8 mouse cellular contexts compared by ENCODE assay signal in the genomic region with DNA sequence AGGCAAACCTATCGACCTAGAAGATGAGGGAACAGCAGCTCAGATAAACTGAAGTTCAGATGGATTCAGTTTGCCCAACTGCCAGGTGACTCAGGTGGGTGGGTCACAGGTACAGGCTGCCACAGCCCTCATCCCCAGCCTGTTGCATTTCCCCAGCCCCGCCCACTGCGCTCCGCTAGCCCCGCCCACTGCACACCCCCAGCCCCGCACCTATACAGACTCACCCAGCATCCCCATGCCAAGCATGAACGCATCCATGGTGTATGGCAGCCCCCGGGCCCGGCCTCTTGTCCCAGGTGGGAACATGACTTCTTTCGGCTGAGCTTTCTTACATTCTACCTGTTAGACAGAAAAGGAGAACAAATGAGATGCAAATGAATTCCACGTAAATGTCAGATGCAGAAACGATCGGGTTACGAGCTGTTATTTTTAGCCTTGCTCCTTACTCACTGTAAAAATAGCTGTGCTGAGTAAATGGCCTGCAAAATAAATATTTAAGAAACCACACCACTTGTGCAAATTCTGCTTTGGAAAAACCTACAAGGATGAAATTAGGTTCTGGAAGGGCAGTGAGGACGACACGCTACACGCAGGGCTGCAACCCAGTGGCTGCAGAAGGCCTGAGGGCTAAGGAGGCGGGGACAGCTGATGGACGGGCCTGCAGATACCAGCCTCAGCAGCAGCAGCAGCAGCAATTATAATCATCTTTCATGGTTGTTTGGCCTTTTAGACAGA.
A peak's percentile ranks its signal among the peaks of the same experiment; 100 is the strongest.
DNase-seq lines count a peak whose midpoint lies in the region; ATAC-seq and TF ChIP-seq lines count a peak whose summit lies in the region.
"Had no signal": no experiment of that assay in that cellular context is flagged by ENCODE, and none has a peak within 500 bp of the region (broad histone marks: within the 10 kb centered on the region; RNA-seq: fewer than 3 reads in every experiment).

No protein-coding gene starts in this region.

- no peak for DNase-seq in kidney, adult 8-10 months
- peak; percentile 60 for DNase-seq in embryonic facial prominence, embryonic 14.5 days (ENCODE audit: low spot score)
- DNase-seq in cerebellum, postnatal 36 days: no peak
- no peak for DNase-seq in cerebellum, adult 9-10 months
- DNase-seq: cerebellum, adult 8-10 months had no signal

- WGBS in kidney, embryonic 15.5 days: 65% methylated on average over 19 of the region's 19 CpGs
- WGBS in embryonic facial prominence, embryonic 14.5 days: 54% methylated on average over 19 of the region's 19 CpGs
- WGBS in hindbrain, embryonic 15.5 days: 55% methylated on average over 19 of the region's 19 CpGs
- WGBS in olfactory bulb, adult 2 months: 61% methylated on average over 19 of the region's 19 CpGs

- peak overlapping the region; percentile 46 for H3K27ac ChIP-seq in kidney, embryonic 15.5 days
- H3K27ac ChIP-seq in embryonic facial prominence, embryonic 14.5 days (replicated peaks; ENCODE audit: low read depth, low read length): no peak overlapping the region; the same call in none of the 2 replicates
- peak overlapping the region; percentile 74 for H3K27ac ChIP-seq in hindbrain, embryonic 15.5 days (replicated peaks)
- peak overlapping the region; percentile 16; the same call in 1 of the 2 replicates for H3K27ac ChIP-seq in olfactory bulb, adult 2 months (ENCODE audit: insufficient read depth, low read depth, low read length)

- H3K27me3 ChIP-seq in kidney, embryonic 15.5 days: no peaks in the 10 kb centered on the region
- H3K27me3 ChIP-seq in embryonic facial prominence, embryonic 14.5 days (replicated peaks; ENCODE audit: control insufficient read depth, insufficient read depth, low read length): no peaks in the 10 kb centered on the region
- H3K27me3 ChIP-seq in hindbrain, embryonic 15.5 days: no peaks in the 10 kb centered on the region

- no peak overlapping the region for H3K4me2 ChIP-seq in kidney, embryonic 15.5 days
- H3K4me2 ChIP-seq in embryonic facial prominence, embryonic 14.5 days (ENCODE audit: low read depth, low read length): no peak overlapping the region
- no peak overlapping the region for H3K4me2 ChIP-seq in hindbrain, embryonic 15.5 days

- H3K4me3 ChIP-seq in kidney, embryonic 15.5 days (replicated peaks): no peak overlapping the region
- H3K4me3 ChIP-seq in embryonic facial prominence, embryonic 14.5 days (ENCODE audit: low read depth, low read length): no peak overlapping the region
- H3K4me3 ChIP-seq in hindbrain, embryonic 15.5 days: no peak overlapping the region
- no peak overlapping the region for H3K4me3 ChIP-seq in olfactory bulb, adult 2 months (ENCODE audit: insufficient read depth, low read depth, low read length)

- peaks cover 24% of the 10 kb centered on the region for H3K4me1 ChIP-seq in kidney, embryonic 15.5 days
- H3K4me1 ChIP-seq in embryonic facial prominence, embryonic 14.5 days (ENCODE audit: control insufficient read depth, insufficient read depth, low read length): peaks cover 17% of the 10 kb centered on the region
- peaks cover 41% of the 10 kb centered on the region for H3K4me1 ChIP-seq in hindbrain, embryonic 15.5 days (replicated peaks)
- H3K4me1 ChIP-seq in olfactory bulb, adult 2 months (ENCODE audit: control insufficient read depth, insufficient read depth, low read length): peaks cover 16% of the 10 kb centered on the region

- H3K9me3 ChIP-seq in kidney, embryonic 15.5 days (replicated peaks): no peaks in the 10 kb centered on the region
- no peaks in the 10 kb centered on the region for H3K9me3 ChIP-seq in embryonic facial prominence, embryonic 14.5 days (ENCODE audit: control insufficient read depth, low read length)
- H3K9me3 ChIP-seq in hindbrain, embryonic 15.5 days: no peaks in the 10 kb centered on the region

- ATAC-seq in kidney, embryonic 15.5 days (replicated peaks; ENCODE audit: low FRiP score): no peak
- ATAC-seq in embryonic facial prominence, embryonic 14.5 days (ENCODE audit: low read depth): 0 out of 2 replicates have a peak, but pooled peaks have one; percentile 37
- no peak for ATAC-seq in hindbrain, embryonic 15.5 days (ENCODE audit: low FRiP score, low read depth)

- TF ChIP-seq POLR2A in olfactory bulb, adult 2 months (IDR thresholded peaks at IDR 0.05; ENCODE audit: insufficient read depth, low read depth, low read length): no peak

- no peak for TF ChIP-seq CTCF in olfactory bulb, adult 2 months (IDR thresholded peaks at IDR 0.05; ENCODE audit: insufficient read depth, low read depth, low read length)

- no peak overlapping the region for H3K9ac ChIP-seq in kidney, embryonic 15.5 days
- no peak overlapping the region for H3K9ac ChIP-seq in embryonic facial prominence, embryonic 14.5 days (ENCODE audit: low read depth, low read length)
- H3K9ac ChIP-seq in hindbrain, embryonic 15.5 days: no peak overlapping the region

- H3K36me3 ChIP-seq in kidney, embryonic 15.5 days: peaks cover 23% of the 10 kb centered on the region; the same call in 1 of the 2 replicates
- H3K36me3 ChIP-seq in embryonic facial prominence, embryonic 14.5 days (ENCODE audit: control insufficient read depth, insufficient read depth, low read length): 0 out of 2 replicates have a peak, but pooled peaks cover 7% of the 10 kb centered on the region
- H3K36me3 ChIP-seq in hindbrain, embryonic 15.5 days: no peaks in the 10 kb centered on the region
